Mouse (Mus musculus) gastrocnemius, postnatal 4 days (tissue): ENCODE results near the gene Trip11. TPM values are rescaled to one million over a fixed set of nuclear protein-coding genes. Genes with fewer than 3 reads are reported as not detected.

Experiments used
- DNase-seq, 2 experiments: peaks; one replicate each; pipeline ENCODE4 v3.0.0; 2021 to 2022; ENCODE audit warnings: low spot score in 2 of 2, mixed read lengths in 2 of 2
- total RNA-seq, 2 experiments: library from RNA; stranded (reverse); gene quantifications; 2 replicates each; pipeline ENCODE4 v1.2.3; 2021

Trip11 gene
- total RNA-seq, 2 experiments from 2014 or later, result 29.4 to 31.4 TPM

DNA sequence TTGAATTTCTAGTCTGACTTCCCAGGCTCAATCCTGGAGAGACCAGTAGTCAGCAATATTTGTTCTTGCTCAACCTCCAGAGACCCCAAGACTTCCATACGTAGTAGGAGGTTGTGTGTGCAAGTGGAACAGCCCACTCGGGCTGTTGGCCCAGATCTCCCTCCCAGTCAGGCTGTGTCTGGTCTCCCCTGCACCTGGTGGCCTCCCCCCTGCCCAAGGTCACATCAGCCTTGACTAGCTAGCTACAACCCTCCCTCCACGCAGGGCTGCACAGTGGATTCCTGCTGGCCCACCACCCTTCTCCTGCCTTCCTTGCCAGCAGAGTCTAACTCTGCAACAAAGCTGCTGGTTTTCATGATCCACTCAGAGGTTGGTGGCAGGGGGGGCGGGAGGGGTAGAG is 81.8 kb downstream of the Trip11 start:
- DNase-seq, result peak in 1 of 2 experiments; percentile 24

DNA sequence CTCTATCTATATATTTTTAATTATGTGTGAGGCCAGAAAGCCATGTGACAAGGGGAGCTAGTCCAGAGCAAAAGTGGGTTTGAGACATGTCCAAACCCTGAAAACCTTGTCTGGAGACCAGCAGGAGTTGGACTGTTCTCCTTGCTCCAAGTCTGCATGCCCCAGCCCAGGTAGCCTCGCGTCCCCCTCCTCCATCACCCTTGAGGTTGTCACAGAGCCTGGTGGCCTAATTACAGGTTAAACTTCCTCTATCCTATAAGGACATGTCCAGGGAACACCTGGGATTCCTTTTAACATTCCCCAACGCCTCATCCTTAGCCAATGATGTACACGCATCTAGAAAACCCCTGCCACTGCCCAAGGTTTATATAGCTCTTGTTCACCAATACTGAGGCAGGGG is 89.9 kb downstream of the Trip11 start:
- no peak for DNase-seq

DNA sequence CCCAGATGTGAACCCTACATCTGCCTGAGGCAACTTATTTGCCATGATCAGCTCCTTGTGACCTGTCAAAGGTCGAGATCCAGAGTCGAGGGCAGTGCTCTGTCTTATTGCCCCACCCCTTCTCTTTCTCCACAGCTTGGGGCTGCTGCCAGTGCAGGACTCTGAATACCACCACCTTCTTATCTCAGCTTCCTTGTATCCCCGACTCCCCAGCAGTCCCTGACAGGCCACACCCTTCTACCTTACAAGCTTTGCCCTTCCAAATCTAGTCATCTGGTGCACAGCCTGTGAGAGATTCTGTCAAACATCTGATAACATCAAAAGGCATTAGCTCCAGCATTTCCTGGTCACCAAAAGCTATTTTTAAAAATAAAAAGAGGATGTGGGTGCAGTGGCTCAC is 91.5 kb downstream of the Trip11 start:
- DNase-seq, result no peak

DNA sequence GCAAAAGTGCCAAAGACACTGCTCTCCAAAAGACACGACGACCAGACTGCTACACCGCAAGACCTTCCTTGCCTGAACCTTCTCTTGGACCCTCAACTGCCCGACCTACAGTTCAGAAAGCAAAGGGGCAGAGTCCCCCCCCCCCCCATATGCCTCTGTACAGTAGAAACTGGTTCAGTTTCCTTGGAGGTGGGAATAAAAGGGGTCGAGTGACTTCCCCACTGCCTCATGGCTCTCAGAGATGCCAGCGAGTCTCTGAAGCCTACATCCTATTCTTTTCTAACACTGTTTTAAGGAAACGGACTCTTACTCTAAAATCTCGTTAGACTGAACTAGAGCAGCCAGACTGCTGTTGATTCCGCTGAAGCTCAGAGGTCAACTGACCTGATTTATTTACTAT is 93.5 kb downstream of the Trip11 start:
- DNase-seq, result no peak

DNA sequence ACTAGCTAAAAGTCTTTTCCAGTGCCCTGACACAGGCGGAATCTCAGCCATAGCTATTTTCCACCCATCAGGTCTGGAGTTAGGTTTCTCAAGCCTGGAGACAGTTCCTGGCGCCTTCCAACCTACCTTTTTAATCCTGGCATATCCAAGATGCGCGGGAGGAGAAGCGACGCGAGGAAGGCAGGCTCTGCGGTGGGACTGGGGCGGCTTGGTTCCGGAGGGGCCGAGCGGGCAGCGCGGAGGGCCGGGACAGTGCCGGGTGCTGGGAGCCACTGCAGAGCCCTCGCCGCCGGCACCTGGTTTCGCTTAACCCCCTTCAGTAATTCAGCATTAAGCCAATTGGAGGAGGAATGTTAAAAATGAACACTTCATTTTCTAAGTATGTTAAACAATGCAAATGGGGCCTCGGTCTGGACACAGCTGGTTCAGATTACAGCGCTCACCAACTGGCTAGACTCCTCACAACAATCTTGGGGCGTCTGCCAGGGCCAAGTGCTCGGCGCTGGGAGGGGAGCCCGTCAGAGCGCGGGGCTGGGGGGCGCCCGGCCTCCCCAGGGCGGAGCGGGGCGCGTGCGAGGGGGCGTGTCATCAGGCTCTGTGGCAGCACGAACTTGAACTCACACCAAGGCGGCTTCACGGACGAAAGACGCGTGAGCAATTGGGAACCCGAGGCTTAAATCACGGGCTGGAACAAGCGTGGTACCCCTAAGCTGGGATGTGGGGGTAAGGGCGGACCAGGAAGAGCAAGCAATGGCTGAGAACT is 94.3 kb downstream of the Trip11 start, which contains the start of gene Fbln5:
Gene Fbln5, minus strand, starts transcription at position 448 of the 763 bp plus-strand sequence.
- DNase-seq, result peak; percentile 51 to 80

DNA sequence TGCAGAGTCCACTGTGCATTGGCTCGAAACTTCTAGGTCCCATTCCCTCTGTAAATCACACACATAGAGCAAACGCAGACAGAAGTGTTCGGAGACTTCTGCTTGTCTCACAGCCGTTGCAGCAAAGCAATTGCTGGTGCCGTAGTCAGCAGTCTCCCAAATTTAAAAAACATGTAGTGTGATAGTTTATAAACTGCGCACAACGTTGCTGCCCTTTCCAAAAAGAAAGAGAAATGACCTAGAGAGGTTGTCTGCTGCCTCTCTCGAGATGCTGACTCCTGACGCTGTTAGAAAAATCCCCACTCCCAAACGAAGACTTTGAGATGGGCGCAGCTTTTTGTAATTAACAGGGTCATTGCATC is 94.8 kb downstream of the Trip11 start:
- DNase-seq, result no peak

DNA sequence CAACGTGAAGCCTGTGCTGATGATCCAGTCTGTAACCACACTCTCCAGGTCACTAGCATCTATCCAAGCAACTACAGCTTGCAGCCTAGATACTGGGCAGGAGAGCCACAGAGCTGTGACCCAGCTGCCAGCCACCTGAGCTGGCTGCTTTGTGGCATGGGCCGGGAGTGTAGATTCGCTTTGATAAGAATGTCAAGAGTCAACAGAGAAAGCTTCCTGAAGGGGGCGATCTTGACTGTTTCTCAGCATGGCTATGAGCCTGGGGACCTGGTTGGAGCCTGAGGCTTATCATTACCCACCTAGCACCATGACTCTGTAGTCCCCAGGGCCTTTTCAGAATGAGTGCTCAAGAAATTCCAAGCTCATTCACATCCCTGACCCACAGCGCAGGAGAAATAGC is 96.3 kb downstream of the Trip11 start:
- no peak for DNase-seq

DNA sequence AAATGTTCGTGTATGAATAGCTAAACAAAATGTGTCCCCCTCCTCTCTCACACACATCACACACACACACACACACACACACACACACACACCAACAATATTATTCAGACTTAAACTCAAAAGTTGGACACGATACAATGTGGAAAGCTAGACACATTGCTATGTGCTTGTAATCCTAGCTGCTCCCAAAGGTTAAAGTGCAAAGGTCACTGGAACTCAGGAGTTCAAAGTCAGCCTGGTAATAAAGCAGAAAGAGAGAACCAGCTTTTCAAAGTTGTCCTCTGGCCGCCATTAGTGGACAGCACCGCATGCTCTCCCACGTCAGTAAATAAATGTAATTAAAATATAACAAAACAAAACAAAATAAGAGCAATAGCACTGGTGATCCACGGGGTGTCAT is 97.3 kb downstream of the Trip11 start:
- no peak for DNase-seq

DNA sequence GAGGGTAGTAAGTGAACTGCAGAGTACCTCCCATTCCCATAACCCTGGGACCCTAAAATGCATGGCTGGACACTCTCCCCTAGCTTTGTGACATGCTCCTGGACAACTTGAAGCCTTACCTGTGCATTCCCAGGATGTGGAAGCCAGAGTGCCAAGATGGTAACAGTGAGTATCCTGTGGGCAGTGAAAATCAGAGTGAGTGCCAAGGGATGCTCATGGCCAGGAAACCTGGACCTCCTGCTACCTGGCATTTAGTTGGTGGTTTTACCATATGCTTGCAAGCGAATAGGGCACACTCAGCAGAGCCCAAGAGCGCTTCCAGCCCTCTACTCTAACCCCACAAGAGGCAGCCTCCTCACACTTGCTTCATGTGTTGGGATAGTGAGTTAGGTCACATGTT is 98.6 kb downstream of the Trip11 start:
- DNase-seq, result no peak

DNA sequence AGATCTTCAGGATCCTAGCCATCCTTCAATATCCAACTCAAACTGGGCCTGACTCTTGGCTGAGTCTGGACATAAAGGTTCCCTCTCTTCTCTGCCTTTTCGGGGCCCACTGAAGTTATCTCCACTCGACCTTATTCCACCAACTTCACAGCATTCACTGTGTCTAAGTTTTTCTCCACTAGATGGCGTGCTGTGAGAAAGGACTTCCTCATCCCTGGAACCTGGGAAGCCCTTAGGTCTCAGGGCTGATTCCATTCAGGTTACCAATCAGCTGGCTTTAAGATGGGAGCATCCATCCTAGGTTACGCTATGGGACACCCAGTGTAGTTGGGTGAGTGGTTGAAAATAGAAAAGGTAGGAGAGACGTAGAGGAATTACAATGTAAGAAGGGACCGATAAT is 101.9 kb downstream of the Trip11 start:
- DNase-seq, result no peak

DNA sequence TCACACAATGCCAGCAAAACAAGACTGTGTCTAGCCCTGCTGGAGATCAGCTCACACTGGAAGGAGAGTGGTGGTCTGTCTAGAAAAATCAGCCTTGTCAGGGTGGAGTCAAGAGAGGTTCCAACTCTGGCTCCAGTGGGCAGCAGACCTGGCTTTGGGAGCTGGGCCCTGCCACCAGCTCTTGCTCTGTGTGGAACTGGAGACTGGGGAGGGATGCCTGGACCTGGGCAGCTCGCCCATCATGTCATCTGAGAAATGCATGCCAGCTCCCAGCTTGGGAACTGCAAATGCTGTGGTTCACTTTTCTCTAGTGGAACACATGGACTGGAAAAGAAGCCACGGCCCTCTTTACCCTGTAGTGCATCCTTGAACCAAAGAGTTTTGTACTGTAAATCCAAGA is 102.6 kb downstream of the Trip11 start:
- DNase-seq, result peak in 1 of 2 experiments; percentile 49

DNA sequence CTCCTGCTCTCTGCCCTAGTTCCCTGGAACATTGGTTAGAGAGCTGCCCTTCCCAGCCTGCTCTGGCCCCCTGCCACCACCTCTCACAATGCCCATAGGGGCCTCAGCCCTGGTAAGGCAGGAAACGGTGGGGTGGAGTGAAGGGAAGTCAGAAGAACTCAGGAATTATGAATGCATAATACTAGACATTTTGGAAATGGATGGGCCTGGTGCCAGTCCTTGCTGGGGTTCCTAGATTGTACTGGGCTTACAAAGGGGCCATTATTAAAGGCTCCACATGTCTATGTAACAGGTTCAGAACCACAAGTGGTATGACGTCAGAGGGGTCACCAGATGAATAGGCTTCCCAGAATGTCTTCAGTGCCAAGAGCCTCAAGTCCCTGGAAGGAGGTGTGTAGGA is 105.7 kb downstream of the Trip11 start:
- peak in 1 of 2 experiments; percentile 40 for DNase-seq

DNA sequence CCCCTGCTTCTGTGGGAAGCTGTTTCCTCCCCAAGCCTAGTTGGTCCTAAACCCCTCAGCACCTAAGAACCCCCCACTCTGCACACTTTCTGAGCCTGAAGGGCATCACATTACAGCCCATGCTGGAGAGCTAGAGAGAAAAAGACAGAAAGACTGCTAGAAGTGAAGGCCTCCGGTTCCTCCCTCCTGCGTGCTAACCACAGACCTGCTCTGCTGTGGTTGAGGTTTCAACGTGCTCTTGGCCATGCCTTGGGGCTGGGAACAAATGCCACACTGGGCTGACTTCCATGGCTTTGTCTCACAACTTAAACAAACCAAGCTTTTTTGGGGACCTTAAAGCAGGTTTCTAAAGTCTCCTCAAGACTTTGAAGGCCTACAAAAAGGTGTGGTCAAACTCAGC is 110.6 kb downstream of the Trip11 start:
- DNase-seq, result no peak

DNA sequence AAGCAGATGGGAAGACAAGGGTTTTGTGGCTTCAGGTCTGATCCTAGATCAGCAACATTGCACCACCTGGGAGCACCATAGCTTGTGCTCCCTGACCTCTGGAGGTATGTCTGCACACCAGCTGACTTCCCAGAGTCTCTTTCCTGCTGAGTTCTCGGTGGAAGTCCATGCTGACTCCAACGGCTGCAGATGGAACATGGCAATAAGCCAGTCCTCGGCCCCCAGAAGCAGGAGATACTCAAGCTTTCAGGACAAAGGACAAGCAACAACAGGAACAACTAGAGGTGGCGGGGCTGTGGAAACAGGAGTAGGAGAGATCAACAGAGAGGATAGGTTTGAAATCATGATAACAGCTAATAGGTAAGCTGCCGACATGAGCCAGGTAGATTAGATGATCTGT is 111.3 kb downstream of the Trip11 start:
- DNase-seq, result no peak

DNA sequence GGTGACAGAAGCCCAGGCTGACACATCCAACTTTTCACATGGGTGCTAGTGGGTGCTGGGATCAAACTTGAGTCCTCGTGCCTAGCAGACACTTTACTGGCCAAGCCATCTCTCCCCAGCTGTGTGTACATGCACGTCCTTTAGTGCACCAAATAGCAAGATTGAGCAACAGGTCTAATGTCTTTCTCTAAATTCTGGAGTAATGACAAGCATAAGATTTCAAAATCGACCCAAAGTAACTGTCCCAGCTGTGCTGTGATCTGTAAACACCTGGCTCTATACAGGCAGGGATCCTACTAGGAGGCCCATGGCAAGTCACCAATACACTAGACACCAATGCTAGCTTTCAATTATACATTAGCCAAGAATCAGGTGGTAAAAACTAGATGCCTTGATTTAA is 112.0 kb downstream of the Trip11 start:
- no peak for DNase-seq

DNA sequence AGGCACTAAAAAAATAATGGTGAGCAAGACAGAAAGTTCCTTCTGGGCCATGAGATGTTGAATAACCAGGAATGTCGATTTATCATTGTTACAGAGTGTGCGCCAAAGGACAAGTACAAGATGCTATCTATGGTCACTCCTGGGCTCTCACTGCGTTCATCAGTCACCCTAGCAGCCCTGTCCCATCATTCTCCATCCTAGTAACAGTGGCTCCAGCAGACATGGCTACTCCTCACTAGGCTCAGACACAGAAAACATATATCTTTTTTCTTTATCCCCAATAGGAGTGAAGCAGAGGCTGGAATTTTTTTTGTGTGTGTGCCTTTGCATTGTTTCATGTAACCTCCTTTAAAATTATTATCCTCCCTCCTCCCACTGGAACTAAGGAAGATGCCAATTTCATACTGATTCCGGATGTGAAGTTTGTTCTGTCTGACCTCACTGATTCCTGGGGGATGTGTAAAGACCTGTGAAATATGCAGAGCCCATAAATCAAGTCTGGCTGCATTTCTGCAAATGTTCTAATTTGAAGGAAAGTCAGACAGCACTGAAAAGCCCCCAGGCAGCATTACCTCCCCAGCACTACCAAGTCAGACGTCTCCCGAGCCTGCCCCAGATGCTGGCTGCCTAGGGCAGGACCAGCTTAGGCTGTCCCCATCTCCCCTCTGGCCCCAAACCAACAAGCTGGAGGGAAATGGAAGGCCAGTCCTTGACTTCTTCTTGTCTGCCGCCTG is 114.7 kb downstream of the Trip11 start:
- peak in 1 of 2 experiments; percentile 29 for DNase-seq

DNA sequence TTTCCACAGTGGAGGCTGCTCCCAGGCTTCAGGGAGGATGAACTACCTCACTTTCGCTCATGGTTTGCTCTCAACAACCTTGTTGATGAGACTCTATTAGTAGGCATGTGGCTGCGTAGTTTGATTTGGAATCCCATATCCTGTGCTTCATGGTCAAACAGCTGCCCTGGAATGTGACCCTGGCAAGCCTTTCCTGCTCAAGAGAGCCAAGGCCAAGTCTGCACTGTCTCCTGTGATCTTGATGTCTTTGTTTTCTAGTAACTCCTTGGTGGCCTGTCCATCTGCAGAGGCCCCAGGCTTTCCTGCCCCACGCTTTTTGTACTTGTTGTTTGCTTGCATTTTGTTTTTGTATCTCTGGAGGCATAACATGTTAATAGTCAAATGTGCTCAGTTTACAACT is 118.6 kb downstream of the Trip11 start:
- peak in 1 of 2 experiments; percentile 44 for DNase-seq

DNA sequence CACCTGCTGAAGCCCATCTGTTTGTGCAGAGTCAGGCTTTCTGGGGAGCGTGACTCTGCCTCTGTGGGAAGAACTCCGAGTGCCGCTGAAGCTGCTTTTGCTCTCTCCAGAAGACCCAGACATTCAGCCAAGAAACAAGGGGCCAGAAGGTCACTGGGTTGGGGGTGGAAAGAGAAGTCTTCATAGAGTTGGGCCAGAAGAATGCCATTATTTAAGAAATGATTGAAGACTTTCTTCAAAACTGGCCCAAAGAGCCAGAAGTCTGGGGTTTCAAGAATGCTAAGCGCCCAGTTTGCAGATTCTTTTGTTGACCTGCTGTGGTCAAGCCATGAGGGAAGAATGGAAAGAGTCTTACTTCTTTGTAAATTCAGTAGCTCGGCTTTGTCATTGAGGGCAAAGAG is 119.8 kb downstream of the Trip11 start:
- no peak for DNase-seq

DNA sequence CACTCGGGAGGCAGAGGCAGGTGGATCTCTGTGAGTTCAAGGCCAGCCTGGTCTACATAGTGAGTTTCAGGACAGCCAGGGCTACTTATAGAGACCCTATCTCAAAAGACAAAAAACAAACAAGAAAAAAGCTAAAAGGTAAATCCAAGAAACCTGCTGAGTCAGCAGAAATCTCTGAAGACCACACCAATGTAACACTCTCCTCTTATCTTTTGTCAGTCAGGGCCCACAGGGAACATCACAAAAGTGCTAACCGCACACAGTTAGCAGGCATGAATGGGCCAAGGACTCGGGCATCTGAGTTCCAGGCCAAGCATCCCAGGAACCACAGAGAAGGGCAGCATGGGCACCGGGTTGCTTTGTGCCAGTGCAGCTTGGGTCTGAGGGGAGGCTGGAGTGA is 120.4 kb downstream of the Trip11 start:
- DNase-seq, result no peak

DNA sequence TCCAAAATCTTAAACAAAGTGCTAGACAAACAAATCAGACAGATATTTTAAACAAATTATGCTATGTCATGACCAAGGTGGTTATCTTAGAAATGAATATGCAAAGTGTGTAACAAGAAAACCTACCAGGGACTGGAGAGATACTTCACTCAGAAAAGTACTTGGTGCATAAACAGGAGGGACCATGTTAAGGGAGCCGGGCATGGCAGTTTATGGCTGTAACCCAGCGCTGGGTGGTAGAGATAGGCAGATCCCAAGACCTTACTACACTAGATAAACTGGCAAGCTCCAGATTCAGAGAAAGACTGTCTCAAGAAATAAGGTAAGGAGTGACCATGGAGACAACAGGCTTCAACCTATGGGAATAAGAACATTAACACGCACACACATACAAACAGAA is 123.3 kb downstream of the Trip11 start:
- no peak for DNase-seq

DNA sequence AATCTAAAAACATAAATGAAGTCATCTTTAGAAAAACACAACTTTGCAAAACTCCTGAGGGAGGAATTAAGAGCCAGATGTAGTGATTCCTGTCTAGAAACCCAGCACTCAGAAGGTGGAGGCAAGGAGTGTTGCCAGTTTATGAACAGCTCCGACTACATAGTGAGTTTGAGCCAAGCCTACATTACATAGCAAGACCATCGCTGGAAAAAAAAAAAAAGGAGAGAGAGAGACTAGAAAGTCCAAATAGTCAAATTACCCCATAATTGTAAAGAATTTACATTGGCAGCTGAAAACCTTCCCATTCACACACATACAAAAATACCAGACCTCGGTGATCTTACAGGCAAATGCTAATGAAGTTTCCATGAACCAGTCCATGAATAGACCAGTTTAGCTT is 123.8 kb downstream of the Trip11 start:
- DNase-seq, result no peak
